26 mouse cellular contexts compared by ENCODE assay signal in genomic region chr10:60156016-60156415, GRCm38 (mm10). TPM values are rescaled to one million over a fixed set of nuclear protein-coding genes. Genes with fewer than 3 reads are reported as not detected.
A peak's percentile ranks its signal among the peaks of the same experiment; 100 is the strongest.
DNase-seq lines count a peak whose midpoint lies in the region; TF ChIP-seq lines count a peak whose summit lies in the region.
"Had no signal": no experiment of that assay in that cellular context is flagged by ENCODE, and none has a peak within 500 bp of the region (broad histone marks: within the 10 kb centered on the region; RNA-seq: fewer than 3 reads in every experiment).

No protein-coding gene starts in this region.

- H3K4me3 ChIP-seq in spleen, adult 2 months (ENCODE audit: extremely low read depth, insufficient read depth, insufficient read length): no peak overlapping the region
- H3K4me3 ChIP-seq: embryonic facial prominence, embryonic 10.5 days; embryonic facial prominence, embryonic 13.5 days; erythroblast, embryonic 14.5 days; forebrain, embryonic 12.5 days; forebrain, embryonic 15.5 days; heart, embryonic 12.5 days; heart, embryonic 15.5 days; hindbrain, embryonic 10.5 days; hindbrain, embryonic 13.5 days; intestine, embryonic 15.5 days had no signal

- DNase-seq in spleen, adult 2 months (ENCODE audit: low read depth in 1 of 2, low spot score in 2 of 2): no peak
- no peak for DNase-seq in spleen, postnatal 14 days (ENCODE audit: low spot score in 2 of 2)
- peak; percentile 40 for DNase-seq in adrenal gland, adult 8-10 months
- peak; percentile 20 for DNase-seq in adrenal gland, postnatal 25 days
- DNase-seq in urinary bladder, adult 18-20 months (ENCODE audit: low spot score in 2 of 2): no peak
- no peak for DNase-seq in cerebellum, adult 18-20 months
- DNase-seq: cerebellum, adult 8-10 months; cerebellum, postnatal 10 days; cerebellum, postnatal 36 days; embryo, embryonic 11 days; gastrocnemius, postnatal 25 days; heart, adult 18-20 months; heart, postnatal 10 days; heart, postnatal 36 days; kidney, adult 11 months had no signal

- TF ChIP-seq CTCF in spleen, adult 2 months (IDR thresholded peaks at IDR 0.05; ENCODE audit: extremely low read depth, insufficient read depth, insufficient read length, insufficient replicate concordance): no peak

- TF ChIP-seq POLR2A in spleen, adult 2 months (IDR thresholded peaks at IDR 0.05; ENCODE audit: low read depth, low read length): no peak

- H3K4me1 ChIP-seq in spleen, adult 2 months (ENCODE audit: control insufficient read depth, insufficient read depth, insufficient read length): peaks cover 20% of the 10 kb centered on the region; the same call in 1 of the 2 replicates
- H3K4me1 ChIP-seq: embryonic facial prominence, embryonic 13.5 days; forebrain, embryonic 12.5 days; forebrain, embryonic 15.5 days; heart, embryonic 12.5 days; heart, embryonic 15.5 days had no signal

- H3K36me3 ChIP-seq in spleen, adult 2 months (ENCODE audit: control insufficient read depth, insufficient read depth, low read length): peaks cover 4% of the 10 kb centered on the region; the same call in 1 of the 2 replicates
- H3K36me3 ChIP-seq: embryonic facial prominence, embryonic 10.5 days; embryonic facial prominence, embryonic 13.5 days; forebrain, embryonic 12.5 days; forebrain, embryonic 15.5 days; G1E; heart, embryonic 12.5 days; heart, embryonic 15.5 days; hindbrain, embryonic 10.5 days; hindbrain, embryonic 13.5 days; intestine, embryonic 15.5 days had no signal

- no peaks in the 10 kb centered on the region for H3K27me3 ChIP-seq in spleen, adult 2 months (ENCODE audit: control insufficient read depth, insufficient read depth, low read length)
- H3K27me3 ChIP-seq: embryonic facial prominence, embryonic 13.5 days; forebrain, embryonic 15.5 days; hindbrain, embryonic 13.5 days; intestine, embryonic 15.5 days had no signal

- H3K27ac ChIP-seq in spleen, adult 2 months (ENCODE audit: insufficient read depth, low read length): 0 out of 2 replicates have a peak overlapping the region, but pooled peaks have one; percentile 25
- H3K27ac ChIP-seq: embryonic facial prominence, embryonic 10.5 days; embryonic facial prominence, embryonic 13.5 days; forebrain, embryonic 12.5 days; forebrain, embryonic 15.5 days; heart, embryonic 15.5 days; hindbrain, embryonic 10.5 days; hindbrain, embryonic 13.5 days; intestine, embryonic 15.5 days had no signal

RNA-seq across cellular contexts. Expression of gene Spock2, which starts 50.0 kb away (rescaled TPM):
- 2.4 and 2.7 TPM in 2 replicates for polyA plus RNA-seq in spleen, adult 2 months (2012; rRNA removed)
- 10 to 100 TPM; 55.0 to 86.5 (median 65.1) TPM for total RNA-seq in adrenal gland, adult 8-10 months (2022)
- 27.3 and 35.2 TPM in 2 replicates for total RNA-seq in adrenal gland, postnatal 25 days (2021)
- total RNA-seq: G1E had no signal
- polyA plus RNA-seq: G1E had no signal

Comparison
In these comparisons a context has a peak if more than half of its experiments do, and no peak if none do; other contexts are left out.
1. DNase-seq: peak in adrenal gland, adult 8-10 months (single experiment) and adrenal gland, postnatal 25 days (single experiment); none in spleen, adult 2 months (0 of 2), spleen, postnatal 14 days (0 of 2), urinary bladder, adult 18-20 months (0 of 2) and cerebellum, adult 18-20 months (0 of 2).